Mouse (Mus musculus) liver, embryonic 14.5 days (tissue): Measurements from ENCODE around the gene Ccl4.

ENCODE experiments used
- CTCF ChIP-seq: IDR thresholded peaks from 2 replicates; pipeline ENCODE4 v1.5.1; 2016; ENCODE audit warnings: antibody characterized with exemption, low read depth, control low read depth
- EP300 ChIP-seq: IDR thresholded peaks from 2 replicates; pipeline ENCODE4 v1.6.1; 2016; ENCODE audit warnings: antibody characterized with exemption, low read depth

GRCm38 (mm10) chr11:83616586-83616985 lies 45.8 kb upstream of the Ccl4 start:
- TF ChIP-seq EP300, result no peak
- TF ChIP-seq CTCF, result no peak
